Mouse (Mus musculus) cerebellum, adult 18-20 months (tissue): ENCODE measurements at regions not wholly inside any gene's neighbourhood (a gene's known extent, or its start where the extent isn't known, plus 50 kb on each side); places are given as distances from the start of the nearest gene placed in this dataset.

Experiments used
- DNase-seq, 2 experiments: peaks; one replicate each; pipeline ENCODE4 v3.0.0; 2021

DNA sequence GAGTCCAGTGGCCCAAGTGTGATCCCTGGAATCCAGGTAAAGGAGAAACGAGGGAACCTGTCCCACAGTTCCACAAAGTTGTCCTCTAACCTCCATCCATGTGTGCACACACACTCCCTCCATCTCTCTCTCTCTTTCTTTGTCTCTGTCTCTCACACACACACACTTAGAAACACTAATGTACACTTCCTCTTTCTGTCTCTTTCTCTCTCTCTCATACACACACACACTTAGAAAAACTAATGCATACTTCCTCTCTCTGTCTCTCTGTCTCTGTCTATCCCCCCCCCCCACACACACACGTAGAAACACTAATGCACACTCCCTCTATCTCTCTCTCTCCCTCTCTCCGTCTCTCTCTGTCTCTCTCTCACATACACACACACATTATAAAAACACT lies 61.2 kb upstream of the Bmp2k start:
- no peak for DNase-seq

- no peak for DNase-seq
Observed at GRCm38 (mm10) chr5:96938718-96939117, 58.8 kb upstream of the Bmp2k start.

GRCm38 (mm10) chr5:96939273-96939672 lies 58.2 kb upstream of the Bmp2k start:
- no peak for DNase-seq

GRCm38 (mm10) chr5:96940170-96941086 lies 57.1 kb upstream of the Bmp2k start:
- DNase-seq = no peak

DNA sequence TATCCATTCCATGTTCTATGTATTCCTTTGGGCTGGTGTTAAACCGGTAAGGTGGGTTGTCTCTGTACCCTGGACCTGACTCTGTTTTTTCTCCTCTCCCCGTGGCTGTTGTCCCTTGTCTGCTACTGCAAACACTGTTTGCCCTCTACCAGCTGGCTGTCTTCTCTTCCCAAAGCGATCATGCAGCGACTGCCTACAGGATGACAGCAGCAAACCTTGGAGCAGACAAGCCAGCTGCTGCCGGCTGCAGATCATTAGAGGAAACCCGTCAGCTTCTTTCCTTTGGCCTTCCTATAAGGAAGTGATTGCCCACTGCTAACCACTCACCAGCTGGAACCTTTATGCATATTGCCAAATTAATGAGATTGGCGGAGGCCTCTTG lies 56.4 kb upstream of the Bmp2k start:
- DNase-seq = no peak

DNA sequence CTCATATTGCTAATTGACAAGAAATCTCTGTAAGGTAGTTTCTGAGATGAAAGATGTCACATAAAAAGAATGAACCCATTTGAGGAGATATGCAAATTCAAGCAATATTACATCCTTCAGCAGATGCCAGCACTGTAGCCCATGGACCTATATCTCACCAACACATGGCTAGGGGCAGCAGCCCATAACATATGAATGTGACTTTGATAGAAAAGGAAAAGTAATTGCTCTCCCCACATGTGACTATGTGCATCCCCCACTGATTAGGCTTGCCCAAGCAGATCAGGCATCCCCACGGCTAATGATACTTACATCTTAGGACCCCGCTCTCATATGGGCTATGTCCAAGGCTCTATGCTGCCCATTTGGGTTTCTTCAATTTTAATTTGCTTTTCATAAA lies 56.0 kb upstream of the Bmp2k start:
- DNase-seq = no peak
